Mouse (Mus musculus) left cerebral cortex, postnatal 4 days (tissue): ENCODE results near the gene Camk2b. TPM values are rescaled to one million over a fixed set of nuclear protein-coding genes. Genes with fewer than 3 reads are reported as not detected.
A peak's percentile ranks its signal among the peaks of the same experiment; 100 is the strongest.
"Not testable (repeated sequence)": the region's sequence is repeated elsewhere in the genome, so short reads cannot be mapped to it uniquely, and the experiment has no call there.

Experiments used
- DNase-seq: peaks from one replicate; pipeline ENCODE4 v3.0.0-alpha.2; 2022
- intact Hi-C: fragments of 180-260 bp; cut with DNase I; formaldehyde crosslinking; loops from one replicate; pipeline ENCODE4 v1.15.1; 2025
- total RNA-seq, 2 experiments: library from RNA; stranded (reverse); gene quantifications; 2 replicates each; pipeline ENCODE4 v1.2.3; 2021

Camk2b gene
- total RNA-seq = 100 to 1,000 TPM; 593 to 607 TPM

DNA sequence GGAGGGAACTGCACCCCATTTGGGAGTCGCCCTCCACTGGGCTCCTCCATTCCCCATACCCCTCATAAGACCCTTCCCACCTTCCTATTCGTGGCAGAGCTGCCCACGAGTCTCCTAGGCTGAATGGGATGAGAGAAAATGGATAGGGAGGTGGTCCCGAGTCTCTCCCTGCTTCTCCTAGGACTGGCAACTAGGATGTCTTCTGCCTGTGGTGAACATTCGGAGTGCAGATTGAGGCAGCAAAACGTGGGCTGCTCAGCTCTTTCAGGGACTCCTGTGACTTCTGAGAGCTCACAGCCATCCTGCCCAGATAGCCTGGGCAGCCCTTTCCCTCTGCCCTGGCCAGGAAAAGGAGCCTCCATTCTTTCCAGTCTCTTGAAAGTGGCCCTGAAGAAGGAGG, at the start of gene Camk2b:
Camk2b (minus strand) TSS at position 187 of the 400 bp plus-strand sequence.
- intact Hi-C loops = no loop called here

DNA sequence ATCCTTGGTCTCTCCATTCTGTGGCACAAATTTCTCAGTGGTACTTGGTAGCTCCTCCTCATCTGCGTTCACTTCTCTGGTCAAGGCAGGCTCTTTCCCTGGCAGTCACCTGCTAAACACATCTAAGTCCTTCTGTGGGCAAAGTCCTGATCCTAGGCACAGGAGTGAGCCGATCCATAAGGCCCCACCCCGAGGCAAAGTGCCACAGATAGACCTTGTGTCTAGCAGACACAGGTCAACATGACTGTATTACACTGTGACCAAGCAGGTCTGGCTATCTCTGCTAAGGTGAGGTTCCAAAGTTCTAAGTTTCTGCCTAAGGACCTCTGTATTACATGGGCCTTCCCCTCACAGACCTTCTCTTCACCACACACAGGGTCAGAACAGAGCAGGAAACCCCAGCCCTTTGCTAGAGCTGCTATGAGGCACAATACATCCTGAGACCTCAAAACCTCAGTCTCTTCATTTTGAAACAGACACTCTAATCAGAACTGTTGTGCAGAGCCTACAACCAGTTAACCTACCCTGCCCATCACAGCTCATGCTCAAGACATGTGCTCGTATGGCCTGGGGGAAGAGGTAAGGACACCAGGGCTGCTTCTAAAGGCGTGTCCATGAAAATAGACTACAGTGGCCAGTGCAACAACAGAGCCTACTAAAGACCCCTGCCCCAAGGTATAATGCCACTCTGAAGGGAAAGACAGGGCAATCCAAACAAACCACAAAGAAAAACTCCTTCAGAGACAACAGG, 45.7 kb upstream of the Camk2b start:
- intact Hi-C loops = no loop called here
- no peak for DNase-seq

More for the DNA sequence above, at the start of gene Camk2b:
- DNase-seq = no peak

DNA sequence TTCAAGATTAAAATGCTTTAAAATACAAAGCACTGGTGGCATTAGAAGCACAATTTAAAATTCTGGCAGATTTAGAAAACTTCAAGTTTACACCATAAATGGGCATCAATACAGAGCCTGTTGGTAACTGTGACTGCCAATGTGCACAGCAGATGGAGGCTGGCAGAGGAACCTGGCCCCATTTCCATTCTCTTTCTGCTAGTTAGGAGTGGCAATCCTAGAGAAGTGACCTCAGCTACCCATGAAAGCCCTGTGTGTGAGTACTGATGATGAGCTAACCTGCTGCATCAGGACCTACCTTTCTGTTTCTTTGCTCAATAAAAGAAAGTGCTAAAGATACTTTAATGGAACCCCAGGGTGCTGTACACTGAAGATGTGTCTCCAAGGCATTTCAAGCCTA, 43.8 kb upstream of the Camk2b start:
- peak; percentile 44 for DNase-seq
- intact Hi-C loops = no loop called here

DNA sequence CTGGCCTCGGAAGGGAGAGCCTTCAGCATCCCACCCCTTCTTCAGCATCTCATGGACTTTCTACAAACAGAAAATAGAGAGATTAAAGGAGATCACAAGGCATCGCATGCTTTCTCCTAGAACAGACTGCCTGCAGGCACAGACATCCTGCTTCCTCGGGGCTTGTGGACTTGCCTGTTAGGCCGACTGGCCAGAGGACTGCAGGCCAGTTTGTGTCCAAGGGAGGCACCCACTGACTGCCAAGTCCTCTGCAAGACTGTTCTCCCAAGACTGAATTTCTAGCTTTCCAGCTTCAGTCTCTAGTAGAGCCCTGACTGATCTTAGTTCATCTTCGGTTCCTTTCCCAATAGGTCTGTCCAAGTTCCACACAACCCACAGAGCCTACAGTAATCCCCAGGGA, 42.1 kb upstream of the Camk2b start:
- DNase-seq = no peak
- intact Hi-C loops = no loop called here

DNA sequence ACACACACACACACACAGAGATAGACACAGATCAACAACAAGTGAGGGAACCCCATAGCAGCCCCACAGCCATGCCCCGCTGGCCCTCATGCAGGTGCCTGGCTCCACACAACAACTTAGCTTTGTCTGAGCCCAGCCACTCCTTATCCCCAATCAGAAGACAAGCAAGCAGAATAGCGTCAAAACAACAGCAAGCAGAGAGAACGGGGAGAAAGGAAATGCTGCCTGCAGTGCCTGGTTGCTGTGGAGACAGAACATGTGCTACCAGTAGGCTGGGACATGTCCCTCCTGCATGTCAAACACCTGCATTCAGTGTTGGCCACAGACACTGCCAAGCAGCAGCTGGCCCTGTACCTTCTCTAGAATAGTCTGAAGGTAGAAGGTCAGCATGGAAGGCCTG, 41.6 kb upstream of the Camk2b start:
- intact Hi-C loops = no loop called here
- DNase-seq = no peak

DNA sequence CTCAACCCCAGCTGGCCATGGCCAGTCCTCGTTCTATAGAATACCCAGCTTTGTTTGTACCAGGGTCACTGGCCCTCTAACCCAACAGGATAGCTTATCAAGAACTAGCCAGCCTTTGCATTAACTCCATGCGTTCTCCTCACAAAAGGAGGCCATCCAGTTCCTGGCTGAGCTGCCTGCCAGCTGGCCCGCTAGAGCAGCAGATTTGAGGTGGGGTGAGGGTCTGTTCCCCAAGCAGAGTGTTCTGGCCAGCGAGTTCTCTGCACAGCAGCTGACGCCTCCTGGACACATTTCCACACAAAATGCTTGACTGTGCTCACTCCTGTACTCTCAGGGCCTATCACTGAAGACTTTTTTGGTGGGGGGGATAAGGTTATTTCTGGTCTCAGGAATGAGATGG, 38.6 kb upstream of the Camk2b start:
- intact Hi-C loops = no loop called here
- peak; percentile 73 for DNase-seq

DNA sequence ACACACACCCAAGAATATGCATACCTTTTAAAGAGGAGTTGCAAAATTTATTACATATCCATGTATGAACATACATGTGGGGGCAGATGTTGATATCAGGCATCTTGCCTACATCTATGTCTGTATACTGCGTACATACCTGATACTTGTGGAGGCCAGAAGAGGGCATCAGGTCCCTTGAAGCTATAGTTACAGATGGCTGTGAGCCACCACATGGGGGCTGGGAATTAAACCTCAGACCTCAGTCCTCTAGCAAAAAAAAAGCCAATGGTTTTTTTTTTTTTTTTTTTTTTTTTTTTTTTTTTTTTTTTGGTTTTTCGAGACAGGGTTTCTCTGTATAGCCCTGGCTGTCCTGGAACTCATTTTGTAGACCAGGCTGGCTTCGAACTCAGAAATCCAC, 30.5 kb upstream of the Camk2b start:
- intact Hi-C loops = not testable (repeated sequence)

DNA sequence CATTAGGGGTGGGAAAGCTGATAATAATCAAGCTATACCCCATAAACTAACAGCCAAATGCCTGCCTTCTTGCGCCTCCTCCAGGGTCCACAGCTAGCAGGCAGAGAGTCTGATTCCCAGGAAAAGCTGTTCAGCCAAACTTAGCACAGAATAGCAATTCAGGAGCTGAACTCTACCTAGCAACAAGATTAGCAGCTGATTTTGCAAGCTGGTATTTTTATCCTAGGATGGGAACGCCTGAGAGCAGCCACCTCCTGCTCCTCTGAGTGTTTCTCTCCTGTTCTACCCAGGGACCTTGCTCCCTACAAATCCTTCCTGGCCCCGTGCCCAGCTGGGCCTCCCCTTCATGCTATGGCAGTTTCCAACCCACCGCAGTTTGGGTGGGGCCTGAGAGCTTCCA, 20.8 kb upstream of the Camk2b start:
- intact Hi-C loops = no loop called here
- DNase-seq = peak; percentile 34

More for the DNA sequence above, 30.5 kb upstream of the Camk2b start:
- DNase-seq = not testable (repeated sequence)

DNA sequence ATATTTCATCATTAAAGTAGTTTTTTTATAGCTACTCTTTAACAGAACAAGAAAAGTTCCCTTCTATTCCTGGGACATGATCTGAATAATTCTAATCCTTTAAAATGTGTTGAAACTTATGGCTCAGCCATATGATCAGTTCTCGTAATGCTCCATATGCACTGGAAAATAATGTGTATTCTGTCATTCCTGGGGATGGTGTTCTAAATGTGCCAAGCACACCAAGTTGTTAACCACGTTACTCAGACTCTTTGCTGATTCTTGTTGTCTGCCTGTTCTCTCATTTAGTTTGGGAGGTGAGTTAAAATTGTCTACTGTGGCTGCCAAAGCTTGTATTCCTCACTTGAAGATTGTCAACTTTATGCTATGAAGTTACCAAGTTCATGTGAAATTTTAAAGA, 12.6 kb upstream of the Camk2b start:
- no peak for DNase-seq
- intact Hi-C loops = no loop called here

DNA sequence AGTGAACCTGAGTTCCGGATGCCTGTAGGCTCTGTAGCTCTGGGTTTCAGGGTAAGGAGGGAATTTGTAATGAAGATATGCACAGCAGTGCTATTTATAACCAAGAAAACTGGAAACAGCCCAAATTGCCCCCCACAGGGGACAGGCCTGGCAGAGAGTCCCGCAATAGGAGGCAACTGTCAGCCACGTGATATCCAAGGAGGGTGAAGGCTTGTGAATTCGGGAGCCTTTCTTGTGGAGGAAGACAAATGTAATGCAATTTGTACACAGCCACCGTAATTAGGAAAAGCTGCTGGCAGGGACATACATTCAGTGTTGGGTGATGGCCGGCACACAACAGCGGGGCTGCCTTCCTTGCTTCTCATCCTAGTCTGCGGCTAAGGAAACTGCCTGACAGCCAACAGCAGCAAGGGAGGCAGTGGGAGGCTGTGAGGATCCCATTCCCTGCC, 9.5 kb upstream of the Camk2b start:
- DNase-seq = peak; percentile 75
- intact Hi-C loops = no loop called here

DNA sequence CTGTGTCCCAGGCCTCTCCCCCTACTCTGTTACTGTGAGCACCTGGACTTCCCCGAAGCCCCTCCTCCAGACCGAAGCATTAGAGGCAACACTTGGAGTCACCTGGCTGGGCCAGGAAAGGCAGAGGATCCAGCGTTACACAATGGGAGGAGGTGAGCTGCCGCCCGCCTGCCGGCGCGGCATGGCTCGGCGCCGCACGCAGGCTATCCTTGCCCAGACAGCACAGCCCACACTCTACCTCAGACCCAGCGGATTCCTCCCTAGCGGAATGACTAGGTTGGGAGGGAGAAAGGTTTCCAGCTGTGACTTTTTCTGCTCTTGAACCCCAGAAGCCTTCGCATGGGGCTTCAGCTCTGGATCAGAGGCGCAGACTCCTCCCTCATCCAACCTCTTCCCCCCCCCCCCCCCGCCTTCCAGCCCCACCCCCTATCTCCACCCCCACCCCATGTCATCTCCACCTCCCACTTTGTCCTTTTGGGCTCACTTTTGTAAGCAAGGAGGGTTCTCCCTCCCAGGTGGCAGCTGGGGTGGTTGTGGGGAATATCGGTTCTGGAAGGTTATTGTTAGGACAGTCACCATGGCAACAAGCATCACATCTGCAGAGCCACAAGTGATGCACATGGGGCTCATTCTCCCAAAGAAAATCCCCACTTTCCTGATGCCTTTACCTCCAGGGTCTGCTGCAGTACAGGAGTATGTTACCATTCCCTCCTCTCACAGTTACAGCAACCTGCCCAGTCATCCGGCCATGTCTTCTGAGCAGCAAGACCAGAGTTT, 2.2 kb upstream of the Camk2b start:
- intact Hi-C loops = no loop called here
- no peak for DNase-seq

DNA sequence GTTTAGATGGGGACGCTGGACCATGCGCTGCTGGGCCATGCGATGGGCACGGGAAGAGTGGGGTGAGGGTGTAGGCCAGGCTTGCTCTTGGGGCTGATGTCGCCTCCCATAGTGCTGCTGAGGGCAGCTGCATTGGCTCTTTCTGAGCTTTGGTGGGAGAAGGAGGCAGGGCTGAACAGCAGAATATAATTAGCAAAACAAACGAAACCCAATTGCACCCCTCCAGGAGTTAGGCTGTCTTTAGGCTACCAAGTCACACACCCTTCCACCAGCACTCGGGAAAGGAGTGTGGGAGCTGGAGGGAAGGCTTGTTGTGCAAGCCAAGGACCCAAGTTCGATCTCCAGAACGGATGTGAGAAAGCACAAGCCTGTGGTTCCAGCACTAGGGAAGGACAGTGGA, 998 bp upstream of the Camk2b start:
- intact Hi-C loops = no loop called here
- no peak for DNase-seq

DNA sequence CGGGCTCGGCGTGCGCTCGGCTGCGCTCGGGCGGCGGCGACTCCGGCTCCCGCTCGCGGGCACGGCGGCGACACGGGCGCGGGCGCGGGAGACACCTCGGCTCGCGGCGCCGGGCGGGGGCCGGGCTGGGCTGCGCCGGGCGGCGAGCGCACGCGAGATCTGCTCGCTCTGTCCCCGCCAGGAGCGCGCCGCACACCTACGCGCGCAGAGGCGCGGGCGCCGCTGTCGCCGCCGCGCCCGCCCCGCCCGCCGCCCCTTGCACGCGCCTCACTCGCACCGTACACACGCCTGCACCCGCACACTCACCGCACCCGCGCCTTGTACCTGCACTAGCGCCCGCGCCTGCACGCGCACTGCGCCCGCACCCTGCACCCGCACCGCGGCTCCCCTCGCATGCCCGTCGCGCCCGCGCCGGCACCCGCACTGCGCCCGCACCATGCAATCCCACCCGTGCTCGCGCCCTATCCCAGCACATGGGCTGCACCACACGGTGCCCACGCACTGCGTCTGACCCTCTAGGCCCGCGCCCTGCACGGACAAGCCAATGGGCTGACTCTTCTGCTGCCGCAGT, 526 bp downstream of the Camk2b start:
- intact Hi-C loops = no loop called here
- DNase-seq = peak; percentile 62

DNA sequence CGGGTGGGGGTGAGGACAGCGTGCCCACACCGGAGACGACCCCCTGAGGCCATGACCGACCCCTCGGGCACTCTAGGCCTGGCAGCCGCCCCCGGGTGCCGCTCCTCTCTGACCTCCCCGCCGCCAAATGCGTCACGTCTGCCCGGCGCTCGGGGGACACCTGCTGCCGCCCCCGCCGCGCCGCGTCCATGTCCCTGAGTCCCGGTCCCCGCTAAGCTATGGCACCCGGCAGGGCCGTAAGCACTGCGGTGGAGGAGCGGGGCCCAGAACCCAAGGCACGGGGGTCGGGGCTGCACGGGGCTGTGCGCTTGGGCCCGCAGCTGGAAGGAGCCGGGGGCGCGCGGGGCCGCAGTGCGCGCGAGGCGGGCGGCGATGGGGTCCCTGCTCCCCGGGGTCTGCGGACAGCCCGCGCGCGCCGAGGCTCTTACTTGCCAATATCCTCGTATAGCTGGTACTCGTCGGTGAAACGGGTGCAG, 1.1 kb downstream of the Camk2b start:
- no peak for DNase-seq
- intact Hi-C loops = no loop called here

DNA sequence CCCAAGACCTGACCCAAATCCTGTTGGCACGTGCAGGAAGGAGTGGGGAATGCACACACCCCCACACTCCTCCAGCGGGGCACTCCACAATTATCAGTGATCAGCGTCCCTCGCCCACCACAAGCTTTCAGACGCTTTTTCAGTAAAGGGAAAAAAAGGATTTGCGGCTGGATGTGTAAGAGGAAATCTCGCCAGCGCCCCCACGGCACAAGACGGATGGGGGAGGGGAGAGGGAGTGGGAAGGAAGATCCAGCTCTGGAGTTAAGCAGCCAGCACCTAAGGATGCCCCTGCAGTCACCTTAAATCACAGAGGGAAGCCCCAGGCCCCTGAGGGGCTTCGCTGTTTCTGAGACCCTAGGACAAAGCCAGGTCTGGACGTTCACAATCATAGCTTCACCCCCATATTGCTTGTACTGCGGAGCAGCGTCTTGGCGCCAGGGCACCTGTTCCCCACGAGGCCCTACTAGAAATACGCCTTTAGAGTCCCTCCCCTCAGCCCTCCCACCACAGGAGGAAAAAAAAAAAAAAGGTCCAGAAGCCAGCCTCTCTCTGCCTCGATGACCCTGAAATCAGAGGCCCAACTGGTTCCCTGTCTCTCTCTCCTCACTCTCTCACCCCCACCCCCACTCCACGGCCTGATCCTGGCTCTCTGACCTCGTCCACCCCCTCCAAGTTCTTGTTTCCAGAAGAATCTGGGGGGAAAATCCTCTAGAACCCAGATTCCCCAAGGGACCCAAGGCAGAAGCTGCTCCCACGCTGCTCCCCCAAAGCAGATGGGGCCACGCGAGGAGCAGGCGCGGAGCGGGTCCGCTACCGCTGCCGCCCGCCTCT, 1.7 kb downstream of the Camk2b start:
- intact Hi-C loops = no loop called here
- DNase-seq = peak; percentile 24

DNA sequence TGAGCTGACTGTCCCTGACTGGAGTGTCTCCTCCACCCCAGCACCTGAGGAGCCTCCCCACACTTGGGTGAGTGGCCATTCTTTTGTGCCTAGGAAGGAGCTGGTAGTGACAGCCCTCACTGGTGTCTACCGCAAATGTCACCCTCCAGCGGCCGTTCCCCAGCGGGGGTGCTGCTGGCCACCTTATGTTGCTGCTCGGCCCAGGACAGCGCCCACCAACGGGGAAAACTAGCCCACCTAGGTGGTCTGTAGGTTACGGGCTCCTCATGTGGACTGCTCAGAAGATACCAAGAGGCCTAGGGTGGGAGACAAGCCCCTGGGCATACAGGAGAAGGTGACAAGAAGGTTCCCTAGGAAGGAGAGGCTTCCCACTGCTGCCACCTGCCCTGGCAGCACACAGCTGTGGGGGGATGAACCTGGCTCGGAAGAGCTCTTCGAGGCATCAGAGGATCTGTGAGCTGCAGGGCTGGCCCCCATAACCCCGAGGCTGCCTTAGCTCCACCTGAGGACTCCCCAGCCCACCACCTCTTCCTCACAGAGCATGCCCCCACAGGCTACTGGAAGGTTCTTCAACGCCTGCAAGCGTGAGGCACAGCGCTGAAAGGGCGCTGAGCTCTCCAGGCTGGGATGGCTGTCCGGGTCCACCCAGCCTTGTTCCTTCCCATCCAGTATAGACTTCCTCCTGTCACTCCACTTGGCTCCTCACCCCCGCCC, 2.5 kb downstream of the Camk2b start:
- intact Hi-C loops = no loop called here
- peak; percentile 17 for DNase-seq

DNA sequence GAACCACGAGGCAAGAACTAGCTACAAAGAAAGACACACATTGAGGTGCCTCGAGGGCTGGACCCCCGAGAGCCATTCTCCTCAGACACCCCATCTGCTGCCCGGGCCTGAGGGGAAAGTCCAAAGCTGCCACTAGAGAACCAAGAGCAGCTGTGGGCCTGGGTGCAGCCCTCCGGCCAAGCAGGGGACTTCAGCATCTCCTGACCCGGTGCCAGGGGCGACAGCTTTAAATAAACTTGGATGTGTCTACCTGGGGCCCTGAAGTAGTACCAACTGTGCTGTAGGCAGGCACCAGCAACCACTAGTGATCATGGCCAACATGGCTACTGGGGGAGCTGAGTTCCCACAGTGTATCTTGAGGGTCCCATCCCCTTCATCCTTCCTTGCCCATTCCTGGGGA, 3.1 kb downstream of the Camk2b start:
- DNase-seq = no peak
- intact Hi-C loops = no loop called here

DNA sequence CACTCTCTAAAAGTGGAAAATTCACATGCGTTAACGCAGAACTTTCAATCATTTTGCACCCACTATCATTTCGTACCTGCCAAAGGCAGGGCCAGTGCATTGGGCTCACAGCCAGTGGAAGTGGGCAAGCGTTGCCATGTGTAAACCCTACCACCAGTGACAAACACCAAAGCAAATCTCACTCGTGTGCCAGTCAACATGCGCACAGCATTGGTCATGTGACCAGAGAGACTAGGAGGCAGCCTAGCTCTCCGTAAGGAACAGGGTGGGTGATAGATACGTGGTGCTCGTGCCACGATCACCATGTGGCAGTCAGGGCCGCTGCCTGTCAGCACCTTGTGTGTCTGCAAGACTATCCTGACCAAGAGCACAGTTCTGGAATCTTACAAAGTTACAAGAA, 3.8 kb downstream of the Camk2b start:
- intact Hi-C loops = no loop called here
- DNase-seq = no peak

DNA sequence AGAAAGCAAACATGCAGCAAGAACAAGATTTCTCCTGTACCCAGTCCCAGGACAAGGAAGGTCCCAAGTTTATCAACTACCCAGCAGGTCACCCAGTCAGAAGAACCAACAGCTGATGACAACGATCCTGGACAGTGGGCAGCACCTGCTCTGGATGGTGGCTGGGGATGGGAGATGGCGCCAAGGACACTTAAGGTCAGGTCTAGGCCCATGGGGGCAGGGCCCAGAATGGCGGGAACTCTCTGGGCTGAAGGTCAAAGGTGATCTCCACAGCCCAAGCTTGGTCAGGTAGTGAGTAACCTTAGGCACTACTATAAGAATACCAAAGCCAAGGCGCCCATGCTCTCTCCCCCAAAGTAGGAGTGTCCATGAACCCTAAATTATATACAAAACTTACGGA, 4.3 kb downstream of the Camk2b start:
- intact Hi-C loops = no loop called here
- DNase-seq = no peak

DNA sequence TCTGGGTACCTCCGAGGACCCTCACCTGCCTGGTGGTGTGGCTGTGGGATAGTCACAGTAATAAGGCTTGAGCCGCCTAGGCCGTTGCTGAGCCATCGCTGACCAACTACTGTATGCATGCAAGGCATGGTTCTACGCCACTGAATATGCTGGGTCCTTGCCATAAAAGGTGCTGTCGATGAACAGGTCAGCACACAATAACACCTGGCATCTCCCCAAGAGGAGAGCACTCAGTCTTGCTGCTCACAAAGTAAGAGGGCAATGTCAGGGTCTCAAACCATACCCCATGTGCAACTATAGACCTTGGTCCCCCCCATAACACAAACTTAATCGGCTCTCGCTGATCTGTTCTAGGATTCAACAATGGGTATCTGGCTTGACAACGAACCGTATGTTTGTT, 7.0 kb downstream of the Camk2b start:
- DNase-seq = no peak
- intact Hi-C loops = no loop called here
